Mouse (Mus musculus): Measurements from ENCODE around the gene 4930452B06Rik. TPM values are rescaled to one million over a fixed set of nuclear protein-coding genes. Genes with fewer than 3 reads are reported as not detected.

The 4930452B06Rik gene
- polyA plus RNA-seq, 1 experiment from 2014 or later: 20.7 TPM

DNA sequence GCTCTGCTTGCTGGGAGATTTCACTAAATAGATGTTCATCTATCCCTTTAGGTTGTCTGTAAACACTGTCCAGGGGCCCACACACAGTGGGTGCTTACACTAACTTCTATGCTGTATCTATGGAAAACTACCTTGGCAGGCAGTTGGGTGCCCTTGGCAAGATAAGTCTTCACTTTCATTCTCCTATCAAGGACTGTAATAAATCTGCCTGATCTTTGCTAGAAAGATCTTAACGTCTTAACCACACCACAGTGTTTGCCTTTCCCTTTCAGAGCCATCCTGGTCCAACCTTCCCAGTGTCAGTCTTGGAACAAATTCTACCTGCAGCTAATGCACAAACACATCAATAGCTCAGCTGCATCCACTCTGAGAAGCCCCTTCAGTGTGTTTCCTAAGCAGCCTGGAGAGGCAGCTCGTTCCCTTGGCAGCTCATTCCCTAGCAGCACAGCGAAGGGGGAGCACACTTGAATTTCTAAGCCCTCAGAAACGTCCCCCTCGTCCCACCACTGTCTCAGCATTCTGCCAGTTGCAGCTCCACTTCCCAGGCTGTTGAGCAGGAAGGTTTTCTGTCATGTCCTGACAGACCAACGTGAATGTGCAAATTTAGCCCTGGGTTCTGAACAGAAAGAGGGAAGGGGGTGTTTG is 273.7 kb downstream of the 4930452B06Rik start:
- no peak overlapping the region for H3K4me3 ChIP-seq (ENCODE audit: control insufficient read depth in 1 of 2, insufficient read depth in 1 of 2, low read depth in 1 of 2, low read length in 2 of 2)
- H3K27ac ChIP-seq (replicated peaks in 1 of 2; ENCODE audit: control insufficient read depth in 1 of 2, insufficient read depth in 1 of 2, low read depth in 2 of 2, low read length in 2 of 2): no peak overlapping the region
- no peaks in the 10 kb centered on the region for H3K9me3 ChIP-seq (ENCODE audit: control insufficient read depth, low read length)
- ATAC-seq (ENCODE audit: insufficient number of reproducible peaks, insufficient read depth, low FRiP score, low read depth): no peak
- H3K9ac ChIP-seq (ENCODE audit: low read length): no peak overlapping the region
- no peaks in the 10 kb centered on the region for H3K4me1 ChIP-seq (ENCODE audit: control insufficient read depth in 2 of 2, insufficient read depth in 2 of 2, low read length in 2 of 2)
- no peaks in the 10 kb centered on the region for H3K27me3 ChIP-seq (ENCODE audit: control insufficient read depth, insufficient read depth, low read length)
- no peaks in the 10 kb centered on the region for H3K36me3 ChIP-seq (ENCODE audit: control insufficient read depth, insufficient read depth, low read length)
- no peak overlapping the region for H3K4me2 ChIP-seq (ENCODE audit: low read length)
- WGBS: 57% methylated on average over 6 of the region's 6 CpGs

Data from heart, embryonic 14.5 days (tissue).